Mouse (Mus musculus) lung, postnatal 10 days (tissue): ENCODE measurements around the gene Dbnl.

Experiments used
- DNase-seq: peaks from one replicate; pipeline ENCODE4 v3.0.0; 2021

Dbnl gene

DNA sequence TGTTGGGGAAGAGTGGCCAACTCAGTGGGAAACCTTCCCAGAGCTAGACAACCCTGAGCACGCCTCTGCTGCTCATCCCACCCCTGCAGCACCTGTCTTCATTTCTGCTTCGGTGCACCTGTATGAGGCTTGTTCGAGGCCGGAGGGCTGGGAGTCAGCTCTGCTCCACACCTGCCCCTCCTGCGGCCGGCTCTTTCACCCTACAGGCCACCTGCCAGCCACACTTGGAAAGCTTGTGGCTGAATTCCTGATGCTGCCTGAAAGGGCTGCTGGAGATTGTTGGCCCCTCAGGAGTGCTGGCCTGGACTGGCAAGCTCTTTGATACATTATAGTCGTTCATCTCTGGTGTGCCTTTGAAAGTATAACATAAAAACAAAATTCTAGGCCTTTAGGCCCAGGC, 52.1 kb downstream of the Dbnl start:
- no peak for DNase-seq

GRCm38 (mm10) chr11:5841751-5842150, 53.5 kb downstream of the Dbnl start:
- DNase-seq: no peak

- no peak for DNase-seq
Measured at GRCm38 (mm10) chr11:5843131-5843530, 54.8 kb downstream of the Dbnl start.

DNA sequence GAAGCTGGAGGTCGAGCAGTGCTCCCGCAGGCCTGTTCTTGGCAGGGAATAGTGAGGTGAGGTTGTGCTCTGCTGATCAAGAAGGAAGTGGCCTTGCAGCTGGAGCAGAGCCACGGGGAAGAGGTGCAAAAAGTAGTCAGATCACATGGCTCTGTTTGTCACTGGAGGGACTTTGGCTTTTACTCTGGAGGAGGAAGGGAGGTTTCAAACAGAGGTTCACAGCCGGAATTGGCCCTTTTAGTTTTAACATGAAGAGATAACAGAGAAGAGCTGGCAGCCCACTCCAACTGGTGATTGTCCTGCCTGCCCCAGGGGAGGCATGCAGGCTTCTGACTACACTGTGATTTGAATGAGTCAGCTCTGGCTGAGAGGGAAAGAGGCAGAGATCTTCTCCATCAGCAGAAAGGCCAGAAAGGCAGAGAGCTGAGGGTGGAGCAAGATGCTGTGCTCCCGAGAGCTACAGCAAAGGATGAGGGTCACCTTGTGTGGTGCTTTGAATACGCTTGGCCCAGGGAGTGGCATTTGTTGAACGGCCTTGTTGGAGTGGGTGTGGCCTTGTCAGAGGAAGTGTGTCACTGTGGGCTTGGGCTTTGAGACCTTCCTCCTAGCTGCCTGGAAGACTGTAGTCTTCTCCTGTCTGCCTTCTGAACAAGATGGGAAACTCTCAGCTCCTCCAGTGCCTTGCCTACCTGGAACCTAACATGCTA, 58.5 kb downstream of the Dbnl start:
- DNase-seq: peak; percentile 39

DNA sequence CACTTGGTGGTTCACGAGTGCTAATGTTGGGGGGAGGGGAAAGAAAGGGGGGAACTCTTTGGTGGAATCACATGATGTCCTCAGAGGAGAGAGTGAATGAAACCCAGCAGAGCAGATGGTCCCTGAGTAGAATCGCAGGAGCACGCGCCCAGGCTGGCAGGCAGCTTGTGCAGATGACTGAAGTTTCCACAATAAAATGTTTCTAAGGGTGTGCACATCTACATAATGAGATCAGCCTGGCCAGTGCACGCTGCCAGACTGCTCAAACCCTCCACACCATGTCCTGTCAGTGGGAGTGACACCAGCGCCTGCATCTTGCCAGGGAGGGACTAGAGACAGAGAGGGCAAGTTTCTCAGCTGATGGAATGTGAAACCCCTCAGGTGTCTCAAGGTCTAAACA, 60.5 kb downstream of the Dbnl start:
- peak; percentile 38 for DNase-seq

GRCm38 (mm10) chr11:5849316-5849715, 61.0 kb downstream of the Dbnl start:
- no peak for DNase-seq

DNA sequence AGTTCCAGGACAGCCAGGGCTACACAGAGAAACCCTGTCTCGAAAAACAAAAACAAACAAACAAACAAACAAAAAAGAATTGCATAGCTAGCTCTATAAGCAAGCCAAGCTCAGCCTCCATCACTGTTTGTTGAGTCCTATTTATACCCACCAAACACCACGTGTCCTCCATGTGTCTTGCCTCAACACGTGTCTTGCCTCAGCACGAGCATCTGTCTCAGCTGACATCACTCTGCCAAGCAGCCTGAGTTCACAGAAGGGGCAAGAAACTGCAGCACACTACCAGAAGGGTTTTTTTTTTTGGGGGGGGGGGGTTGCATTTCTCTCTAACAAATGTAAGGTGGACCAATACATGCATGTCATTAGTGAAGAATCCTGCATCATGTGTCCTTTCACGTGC, 62.2 kb downstream of the Dbnl start:
- no peak for DNase-seq
